Mouse (Mus musculus): ENCODE results near the gene Olfr13.
"Not testable (repeated sequence)": the region's sequence is repeated elsewhere in the genome, so short reads cannot be mapped to it uniquely, and the experiment has no call there.

The Olfr13 gene

GRCm38 (mm10) chr6:43198094-43198493 lies 26.2 kb downstream of the Olfr13 start:
- no peaks in the 10 kb centered on the region for H3K9me3 ChIP-seq (ENCODE audit: low read length)
- H3K4me3 ChIP-seq (replicated peaks; ENCODE audit: low read length): no peak overlapping the region
- H3K4me1 ChIP-seq (replicated peaks; ENCODE audit: low read depth, low read length): no peaks in the 10 kb centered on the region
- H3K27me3 ChIP-seq (ENCODE audit: insufficient read depth, low read length): no peaks in the 10 kb centered on the region
- no peaks in the 10 kb centered on the region for H3K36me3 ChIP-seq (ENCODE audit: insufficient read depth, low read length)
- no peak for TF ChIP-seq NANOG (IDR thresholded peaks at IDR 0.05; ENCODE audit: borderline replicate concordance, low read length)
- TF ChIP-seq CTCF (conservative IDR thresholded peaks at IDR 0.05; ENCODE audit: low read length): no peak
- TF ChIP-seq POU5F1 (IDR thresholded peaks at IDR 0.05; ENCODE audit: borderline replicate concordance, low read length): no peak

DNA sequence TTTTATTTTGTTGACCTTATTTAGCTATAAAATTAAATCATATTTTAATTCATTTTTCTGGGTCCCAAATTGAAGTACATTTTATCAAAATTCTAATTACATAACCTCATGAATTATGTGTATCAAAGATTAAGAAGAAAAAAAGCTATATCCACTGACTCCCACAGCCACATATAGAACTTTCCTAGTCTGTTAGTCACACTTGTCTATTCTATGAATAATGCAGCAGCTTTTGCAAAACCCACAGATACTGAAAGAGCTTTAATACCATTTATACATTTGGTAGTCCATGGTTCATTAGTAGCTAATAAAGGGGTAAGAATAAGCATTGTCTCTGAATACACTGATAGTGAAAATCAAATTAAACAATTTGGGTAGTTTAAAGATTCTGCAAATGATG lies 30.8 kb downstream of the Olfr13 start:
- no peak overlapping the region for H3K4me3 ChIP-seq (replicated peaks; ENCODE audit: low read length)
- no peaks in the 10 kb centered on the region for H3K36me3 ChIP-seq (ENCODE audit: insufficient read depth, low read length)
- peaks cover 9% of the 10 kb centered on the region; the same call in 1 of the 2 replicates for H3K9me3 ChIP-seq (ENCODE audit: low read length)
- H3K4me1 ChIP-seq (replicated peaks; ENCODE audit: low read depth, low read length): no peaks in the 10 kb centered on the region
- TF ChIP-seq NANOG (IDR thresholded peaks at IDR 0.05; ENCODE audit: borderline replicate concordance, low read length) (no peak), CTCF (conservative IDR thresholded peaks at IDR 0.05; ENCODE audit: low read length) (no peak), POU5F1 (IDR thresholded peaks at IDR 0.05; ENCODE audit: borderline replicate concordance, low read length) (no peak)
- no peaks in the 10 kb centered on the region for H3K27me3 ChIP-seq (ENCODE audit: insufficient read depth, low read length)

DNA sequence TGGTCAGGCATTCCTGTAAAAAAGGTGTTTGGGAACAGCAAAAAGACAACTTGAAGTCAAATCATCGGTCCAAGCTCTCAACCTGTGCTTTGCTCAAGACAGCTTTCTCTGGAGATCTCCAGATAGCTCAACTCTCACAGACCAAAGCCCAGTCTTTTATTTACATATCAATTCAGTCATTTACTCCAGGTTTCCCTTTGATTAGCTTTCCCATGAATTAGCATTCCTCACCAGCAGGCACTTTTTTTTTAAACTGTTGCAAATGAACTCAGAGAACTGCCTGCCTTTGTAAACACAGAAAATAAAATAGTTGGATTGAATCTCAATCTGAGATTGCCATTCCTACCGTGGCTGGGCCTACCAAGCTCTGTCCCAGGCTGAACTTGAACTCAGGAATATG lies 33.4 kb downstream of the Olfr13 start:
- no peaks in the 10 kb centered on the region for H3K4me1 ChIP-seq (replicated peaks; ENCODE audit: low read depth, low read length)
- H3K4me3 ChIP-seq (replicated peaks; ENCODE audit: low read length): no peak overlapping the region
- H3K9me3 ChIP-seq (ENCODE audit: low read length): peaks cover 9% of the 10 kb centered on the region; the same call in 1 of the 2 replicates
- TF ChIP-seq POU5F1 (IDR thresholded peaks at IDR 0.05; ENCODE audit: borderline replicate concordance, low read length) (no peak), CTCF (conservative IDR thresholded peaks at IDR 0.05; ENCODE audit: low read length) (no peak), NANOG (IDR thresholded peaks at IDR 0.05; ENCODE audit: borderline replicate concordance, low read length) (no peak)
- H3K36me3 ChIP-seq (ENCODE audit: insufficient read depth, low read length): no peaks in the 10 kb centered on the region
- H3K27me3 ChIP-seq (ENCODE audit: insufficient read depth, low read length): no peaks in the 10 kb centered on the region

- H3K4me3 ChIP-seq (replicated peaks; ENCODE audit: low read length); H3K36me3 ChIP-seq (ENCODE audit: insufficient read depth, low read length): not testable (repeated sequence)
Measured at GRCm38 (mm10) chr6:43212873-43213272, 40.9 kb downstream of the Olfr13 start, which contains the start of gene Olfr434. Gene Olfr434 (plus strand): TSS chr6:43213021.

More at GRCm38 (mm10) chr6:43212873-43213272, 40.9 kb downstream of the Olfr13 start, which contains the start of gene Olfr434:
- H3K9me3 ChIP-seq (ENCODE audit: low read length); H3K27me3 ChIP-seq (ENCODE audit: insufficient read depth, low read length); H3K4me1 ChIP-seq (replicated peaks; ENCODE audit: low read depth, low read length): not testable (repeated sequence)
